Mouse (Mus musculus) fibroblast of lung, adult 2 months (primary cell): ENCODE data around the gene Retreg2.

ENCODE experiments used
- DNase-seq: peaks from one replicate; pipeline ENCODE4 v3.0.0-alpha.2; 2011; ENCODE audit warnings: low read depth

The Retreg2 gene

DNA sequence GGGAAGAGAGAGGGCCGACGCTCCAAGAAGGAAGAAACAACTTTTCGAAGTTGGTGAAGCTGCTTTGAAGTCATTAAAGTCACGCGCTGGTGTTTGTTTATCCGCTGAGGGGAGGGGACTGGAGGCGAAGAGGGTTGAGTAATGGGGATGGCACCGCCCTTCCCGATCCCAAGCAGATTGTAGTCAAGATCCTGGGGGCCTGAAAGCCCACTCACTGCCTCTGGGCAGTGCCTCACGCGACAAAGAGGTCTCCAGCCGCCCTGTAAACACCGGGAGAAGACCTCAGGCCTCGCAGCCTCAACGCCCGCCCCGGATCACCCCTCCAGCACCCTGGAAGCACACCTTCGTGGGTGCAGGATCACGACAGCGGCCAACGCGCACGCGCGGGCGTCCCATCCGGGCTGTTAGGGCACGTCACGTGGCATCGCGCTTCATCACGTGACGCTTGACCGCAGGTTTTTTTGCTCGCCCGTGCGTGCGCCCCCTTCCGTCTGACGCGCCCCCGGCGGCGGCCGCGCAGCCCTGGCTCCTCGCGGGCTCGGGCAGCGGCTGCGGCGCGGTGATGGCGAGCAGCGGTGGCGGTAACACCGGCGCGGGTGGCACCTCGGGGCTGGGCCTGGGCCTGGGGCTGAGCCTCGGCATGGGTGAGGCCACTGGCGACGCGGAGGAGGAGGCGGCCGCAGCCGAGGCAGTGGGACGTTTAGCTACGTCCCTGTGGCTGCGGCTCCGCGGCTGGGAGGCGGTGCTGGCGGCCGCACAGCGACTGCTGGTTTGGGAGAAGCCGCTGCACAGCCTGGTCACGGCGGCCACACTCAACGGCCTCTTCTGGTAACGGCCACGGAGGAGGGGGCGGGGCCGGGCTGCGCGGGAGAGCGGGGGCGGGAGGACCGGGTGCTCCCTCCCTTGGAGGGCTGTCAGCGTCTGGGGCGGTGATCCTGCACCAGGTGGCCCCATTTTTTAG is at the start of gene Retreg2, which contains the start of gene Cnppd1:
Gene Retreg2, plus strand, starts transcription at position 478 of the 961 bp plus-strand sequence.
Gene Cnppd1, minus strand, starts transcription at position 411 of the 961 bp plus-strand sequence.
- DNase-seq: peak; percentile 86

DNA sequence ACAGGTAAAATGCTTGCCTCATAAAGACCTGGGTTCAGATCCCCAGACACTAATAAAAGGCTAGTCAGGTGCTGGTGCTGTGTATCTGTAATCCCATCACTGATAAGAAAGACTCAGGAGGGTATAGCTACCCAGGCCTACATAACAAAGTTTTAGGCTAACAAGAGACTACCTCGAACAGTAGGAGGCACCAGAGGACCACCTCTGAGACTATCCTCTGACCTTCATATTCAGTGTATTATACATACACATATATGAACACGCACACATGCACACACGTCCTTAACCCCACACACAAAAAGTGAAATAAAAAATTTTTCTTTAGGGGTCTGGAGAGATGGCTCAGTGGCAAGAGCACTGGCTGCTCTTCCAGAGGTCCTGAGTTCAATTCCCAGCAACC is 20.4 kb upstream of the Retreg2 start:
- DNase-seq: no peak

DNA sequence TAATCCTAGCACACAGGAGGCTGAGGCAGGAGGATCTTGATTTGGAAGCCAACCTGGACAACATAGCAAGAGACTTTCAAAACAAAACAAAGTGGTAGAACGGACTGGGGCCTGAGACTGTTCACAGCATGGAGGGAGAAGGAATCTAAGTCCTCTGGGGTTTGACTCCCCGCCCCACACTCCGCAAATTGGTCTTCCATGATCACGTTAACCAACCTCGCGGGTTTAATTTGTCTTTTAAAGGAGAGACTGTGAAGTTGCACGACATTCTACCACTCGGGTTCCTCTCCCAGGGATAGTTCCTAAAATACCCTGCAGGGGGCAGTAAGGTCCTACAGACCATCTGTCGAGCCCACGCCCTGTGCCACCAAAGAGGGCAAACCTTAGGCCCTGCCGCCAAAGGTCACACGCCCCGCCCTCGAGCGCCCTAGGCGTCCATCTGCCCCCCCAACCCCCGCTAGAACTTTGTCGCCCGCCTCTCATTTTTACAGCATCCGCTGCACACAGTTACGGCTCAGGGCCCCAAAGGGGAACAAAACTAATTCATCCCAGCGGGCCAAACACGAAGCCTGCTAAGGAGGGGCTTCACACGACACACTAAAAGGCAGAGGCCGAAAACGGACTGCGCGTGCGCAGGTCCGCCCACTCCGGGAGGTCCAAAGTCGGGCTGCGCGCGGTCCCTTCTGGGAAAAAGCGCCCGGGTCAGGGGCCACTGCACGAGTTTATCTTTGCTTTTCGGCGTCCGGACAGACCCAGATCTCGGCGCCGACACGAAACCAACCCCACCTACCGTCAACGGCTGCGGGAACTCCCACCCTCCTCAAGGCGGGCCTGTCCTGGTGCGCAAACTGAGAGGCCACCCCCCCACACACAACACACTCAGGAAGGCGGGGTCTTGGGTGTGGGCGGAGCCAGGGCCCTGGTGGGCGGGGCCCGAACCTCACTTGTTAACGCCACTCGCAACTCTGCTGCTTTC is 17.9 kb upstream of the Retreg2 start, which contains the start of gene Nhej1:
Gene Nhej1, minus strand, starts transcription at position 855 of the 976 bp plus-strand sequence.
- DNase-seq: peak; percentile 88

DNA sequence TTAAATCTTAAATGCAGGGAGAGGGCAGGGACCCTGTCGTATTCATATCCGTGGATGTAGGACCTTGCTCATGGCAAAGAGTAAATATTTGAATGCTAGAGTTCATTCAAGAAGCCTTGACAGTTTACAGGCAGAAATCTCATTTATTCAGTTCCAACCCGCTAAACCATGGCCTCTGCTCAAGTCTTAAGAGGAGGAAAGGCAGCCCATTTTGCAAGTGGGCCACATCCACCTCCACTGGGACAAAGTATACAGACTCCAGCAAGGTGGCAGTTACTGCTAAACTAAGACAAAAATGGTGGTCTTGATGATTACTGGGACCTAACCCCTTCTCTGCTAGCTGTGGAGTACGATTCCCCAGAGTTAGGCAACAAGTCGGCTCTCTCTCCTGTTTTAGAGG is 17.2 kb upstream of the Retreg2 start:
- DNase-seq: no peak

DNA sequence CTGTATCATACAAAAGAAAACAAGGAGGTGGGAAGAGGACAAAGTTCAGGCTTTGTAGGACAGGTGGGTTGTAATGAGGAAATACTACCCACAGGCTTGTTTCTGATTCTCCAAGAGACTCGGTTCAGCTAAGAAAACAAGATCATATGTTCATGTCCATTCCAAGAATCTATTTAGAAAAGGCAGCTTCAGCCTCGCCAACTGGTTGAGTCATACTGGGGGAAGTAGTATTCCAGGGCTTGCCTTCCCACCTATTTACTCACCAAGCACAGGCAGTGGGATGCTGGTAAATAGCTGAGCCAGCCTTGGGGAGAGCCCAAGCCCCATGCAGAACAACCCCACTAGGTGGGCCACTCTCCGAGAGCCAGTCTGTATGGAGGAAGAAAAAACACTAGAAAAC is 13.9 kb upstream of the Retreg2 start:
- DNase-seq: peak; percentile 49

DNA sequence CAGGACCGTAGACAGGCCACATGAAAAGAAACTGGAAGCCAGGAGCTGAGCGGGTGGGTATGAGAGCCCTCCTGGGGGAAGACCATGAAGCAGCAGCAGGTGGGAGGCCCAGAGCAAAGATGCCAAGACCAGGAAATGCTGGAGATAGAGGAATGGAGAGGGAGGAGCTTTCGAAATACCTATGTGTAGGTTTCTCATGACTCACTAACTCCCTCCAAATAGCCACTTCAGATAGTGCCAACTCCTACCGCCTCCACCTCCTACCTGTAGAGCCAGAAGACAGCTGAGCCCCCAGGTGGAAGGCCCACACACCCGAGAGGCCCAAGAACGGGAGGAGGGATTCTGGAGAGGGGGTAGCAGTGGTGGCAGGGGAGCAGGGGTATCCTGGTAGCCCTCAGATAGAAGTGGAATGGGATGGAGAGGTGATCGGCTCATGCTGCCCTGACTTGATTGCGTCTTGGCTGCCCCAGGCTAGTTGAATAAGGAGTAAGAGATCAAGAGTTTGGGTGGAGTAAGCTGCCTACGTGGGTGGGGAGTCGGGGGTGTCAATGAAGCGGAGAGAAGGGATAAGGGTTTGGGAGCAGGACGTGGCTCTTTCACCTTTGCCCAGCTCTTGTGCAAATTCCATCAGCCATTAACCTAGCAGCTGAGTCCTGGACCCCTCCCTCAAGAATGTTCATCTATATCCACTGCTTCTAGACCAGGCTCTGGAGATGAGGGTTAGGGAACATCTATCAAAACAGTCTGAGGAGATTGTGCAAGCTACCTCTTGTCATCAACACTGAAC is 9.0 kb upstream of the Retreg2 start, which contains the start of gene Slc23a3:
Gene Slc23a3, minus strand, starts transcription at position 470 of the 787 bp plus-strand sequence.
- no peak for DNase-seq

DNA sequence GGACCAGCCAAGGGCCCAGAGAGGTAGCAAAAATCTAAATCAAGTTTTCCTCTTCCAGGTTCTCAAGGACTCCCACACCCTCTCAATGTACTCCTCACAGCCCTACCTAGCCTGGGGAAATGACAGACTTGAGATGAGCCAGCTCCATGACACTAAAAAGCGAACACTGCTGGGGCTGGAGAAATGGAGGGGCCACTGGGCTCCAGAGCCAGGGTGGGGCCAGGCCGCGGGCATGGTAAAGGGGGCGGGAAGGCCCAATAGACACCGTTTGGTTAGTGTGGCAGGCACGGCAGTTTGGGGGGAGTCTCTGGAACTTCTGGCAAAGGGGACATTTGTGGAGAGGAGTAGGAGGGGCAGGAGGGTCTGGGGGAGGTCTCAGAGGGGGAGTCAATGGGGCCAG is 6.3 kb upstream of the Retreg2 start:
- DNase-seq: no peak

DNA sequence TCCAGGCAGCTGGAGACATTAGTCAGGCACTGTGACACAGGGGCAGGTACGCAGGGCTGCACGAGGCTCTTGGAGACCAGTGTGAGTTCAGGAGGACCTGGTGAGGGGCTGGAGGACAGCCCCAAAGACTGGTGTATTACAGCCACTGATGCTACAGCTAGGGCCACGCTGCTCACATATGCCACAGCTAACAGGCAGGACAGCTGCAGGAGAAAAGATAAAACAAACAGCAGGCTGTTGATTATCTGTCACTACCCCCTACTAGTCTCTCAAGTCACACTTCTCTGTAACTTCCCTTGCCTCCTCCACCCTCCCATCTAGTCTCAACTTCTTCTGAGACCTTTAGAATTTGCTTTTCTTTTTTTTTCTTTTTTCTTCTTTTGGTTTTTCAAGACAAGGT is 5.8 kb upstream of the Retreg2 start:
- no peak for DNase-seq

DNA sequence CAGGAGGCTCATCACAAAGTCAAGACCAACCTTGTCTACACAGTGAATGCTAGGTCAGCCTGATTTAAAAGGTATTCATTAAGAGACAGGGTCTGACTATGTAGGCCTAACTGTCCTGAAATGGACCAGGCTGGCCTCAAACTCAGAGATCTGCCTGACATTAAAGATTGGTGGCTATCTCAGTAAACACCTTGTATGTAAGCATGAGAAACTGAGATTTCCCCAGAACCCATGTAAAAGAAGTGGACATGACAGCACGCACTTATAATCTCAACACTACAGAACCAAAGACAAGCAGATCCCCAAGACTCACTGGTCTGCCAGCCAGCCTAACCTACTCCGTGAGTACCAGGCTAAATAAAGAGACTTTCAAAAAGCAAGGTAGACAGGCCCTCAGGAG is 4.1 kb upstream of the Retreg2 start:
- no peak for DNase-seq

DNA sequence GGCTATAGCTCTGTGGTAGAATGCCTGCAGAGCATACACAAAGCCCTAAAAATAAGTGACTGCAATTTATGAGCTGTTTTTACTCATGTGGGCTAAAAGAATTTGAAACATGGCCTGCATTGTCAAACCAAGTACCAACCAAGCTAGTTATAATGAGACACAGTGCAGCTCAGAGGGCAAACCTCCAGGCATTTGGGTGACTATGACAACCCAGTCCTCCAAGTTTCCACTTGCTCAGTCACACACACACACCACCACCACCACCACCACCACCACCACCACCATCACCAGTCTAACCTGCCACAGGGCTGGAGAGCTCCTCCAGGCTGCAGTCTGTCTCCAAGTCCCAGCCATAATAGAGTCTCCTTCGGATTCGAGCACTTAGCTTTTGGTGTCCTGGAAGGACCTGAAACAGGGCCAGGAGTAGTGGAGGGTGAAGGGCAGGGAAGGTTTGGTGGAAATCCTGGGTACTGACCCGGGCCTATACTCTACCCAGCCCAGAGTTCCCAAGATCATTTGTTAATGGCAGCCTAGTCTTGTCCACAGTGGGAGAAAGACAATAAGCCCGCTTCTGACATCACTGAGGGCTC is 1.9 kb upstream of the Retreg2 start:
- no peak for DNase-seq

DNA sequence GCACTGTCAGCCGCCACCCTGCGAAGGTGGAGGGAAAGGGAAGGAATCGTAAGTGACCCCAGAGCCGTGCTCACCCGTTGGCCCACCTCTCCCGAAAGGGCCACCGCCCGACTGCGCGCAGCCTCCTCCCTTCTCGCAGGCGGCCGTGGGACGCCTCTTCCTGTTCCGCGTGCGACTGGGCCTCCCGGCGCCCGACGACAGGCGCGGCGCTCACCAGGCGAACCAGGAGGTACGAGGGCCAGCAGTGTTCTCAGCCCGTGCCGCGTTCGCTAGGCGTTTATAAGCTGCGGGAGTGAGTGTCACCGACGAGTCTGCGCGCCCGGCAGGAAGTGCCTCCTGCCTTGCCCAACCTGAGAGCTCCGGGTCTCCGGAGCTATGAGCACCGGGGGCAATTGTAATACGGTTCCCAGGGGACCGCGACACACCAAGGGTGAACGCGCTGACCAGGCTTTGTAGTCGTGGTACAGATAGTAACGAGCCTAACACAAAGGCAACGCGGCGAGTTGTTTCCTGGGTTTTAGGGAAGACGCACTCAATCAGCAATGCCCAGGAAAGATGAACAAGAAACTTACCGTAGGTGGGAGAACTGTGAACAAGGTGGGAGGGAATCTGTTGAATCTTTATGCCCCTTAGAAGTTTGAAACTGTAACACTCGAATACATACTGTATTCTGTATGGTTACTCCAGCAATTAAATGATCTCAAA is 940 bp upstream of the Retreg2 start:
- peak; percentile 34 for DNase-seq

DNA sequence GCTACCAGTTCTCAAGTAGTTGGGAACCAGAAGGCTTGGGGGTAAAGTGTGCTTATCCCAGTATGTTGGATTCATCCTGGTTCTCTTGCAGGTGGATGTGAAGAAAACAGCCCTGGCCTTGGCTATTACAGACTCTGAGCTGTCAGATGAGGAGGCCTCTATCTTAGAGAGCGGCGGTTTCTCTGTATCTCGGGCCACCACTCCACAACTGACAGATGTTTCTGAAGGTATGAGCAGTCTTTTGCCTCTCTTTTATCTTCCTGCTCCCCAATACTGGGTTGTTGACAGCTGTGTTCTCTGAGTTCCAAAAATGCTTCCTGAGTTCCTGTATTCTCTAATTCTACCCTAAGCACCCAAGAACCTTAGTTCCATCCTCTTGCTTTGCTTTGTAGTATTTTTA is 3.0 kb downstream of the Retreg2 start:
- no peak for DNase-seq

DNA sequence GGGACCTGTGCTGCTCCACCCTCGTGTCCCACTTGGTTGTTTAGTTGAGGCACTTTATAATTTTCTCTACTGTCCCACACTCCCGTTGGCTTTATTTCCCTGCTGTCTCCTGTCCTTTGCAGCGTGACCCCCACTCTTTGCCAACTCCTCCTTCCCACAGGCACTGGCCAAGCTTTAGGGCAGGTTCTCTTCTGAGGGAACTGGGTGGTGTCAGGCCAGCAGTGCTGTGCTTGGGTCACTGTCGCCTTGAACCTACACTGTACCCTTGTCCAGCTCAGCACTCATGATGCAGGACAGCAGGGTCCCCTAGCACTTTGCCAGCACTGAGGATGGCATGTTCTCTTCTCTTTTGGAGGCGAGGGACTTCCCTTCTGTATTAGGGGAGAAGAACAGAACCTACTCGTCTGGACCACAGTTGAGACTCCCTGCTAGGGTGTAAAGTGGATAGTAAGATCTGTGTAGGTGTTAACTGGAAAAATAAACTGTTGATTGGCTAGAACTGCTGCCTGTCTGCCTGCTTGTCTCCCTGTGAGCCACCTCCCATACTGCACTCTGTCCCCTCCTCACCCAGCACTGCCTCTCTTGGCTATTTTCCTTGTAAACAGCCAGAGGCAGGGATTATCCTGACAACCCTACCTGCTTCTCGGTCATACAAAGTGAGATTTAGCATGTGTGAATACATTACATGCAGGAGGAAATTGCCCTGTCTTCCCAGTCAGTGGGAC is 5.0 kb downstream of the Retreg2 start:
- DNase-seq: no peak

DNA sequence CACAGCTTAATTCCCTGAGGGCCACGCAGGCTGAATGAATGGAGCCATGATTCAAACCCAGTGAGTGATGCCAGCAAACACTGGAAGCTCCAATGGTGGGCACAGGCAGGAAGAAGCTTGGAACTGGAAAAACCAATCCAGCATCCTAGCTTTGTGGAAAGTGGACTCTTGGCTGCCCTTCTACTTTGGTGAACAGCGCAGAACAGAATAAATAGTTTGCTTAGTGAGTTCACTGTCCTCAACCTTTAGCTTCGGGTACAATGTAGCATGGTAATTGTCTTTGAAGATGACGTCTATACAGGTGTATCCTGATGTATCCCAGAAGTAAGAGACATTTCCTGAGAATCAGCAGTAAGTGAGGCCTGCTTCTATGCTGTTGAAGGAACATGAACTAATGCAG is 6.1 kb downstream of the Retreg2 start:
- no peak for DNase-seq

DNA sequence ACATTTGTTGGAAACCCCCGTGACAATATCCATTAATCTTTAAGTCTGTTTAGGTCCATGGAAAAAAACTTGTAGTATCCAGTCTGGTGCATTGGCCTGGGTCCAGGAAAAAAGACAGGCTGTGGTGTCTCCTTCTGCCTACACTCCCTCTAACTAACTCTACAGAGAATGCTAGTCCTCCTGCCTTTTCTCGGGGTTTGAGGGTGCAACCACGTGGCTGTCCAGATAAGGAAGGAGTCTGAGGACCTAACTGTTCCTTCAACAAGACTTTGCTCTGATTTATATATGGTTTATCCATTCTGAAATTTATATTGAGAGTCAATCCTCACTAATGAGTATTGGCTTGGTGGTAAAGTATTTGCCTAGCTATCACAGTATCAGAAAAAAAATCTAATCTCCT is 13.3 kb downstream of the Retreg2 start:
- no peak for DNase-seq

DNA sequence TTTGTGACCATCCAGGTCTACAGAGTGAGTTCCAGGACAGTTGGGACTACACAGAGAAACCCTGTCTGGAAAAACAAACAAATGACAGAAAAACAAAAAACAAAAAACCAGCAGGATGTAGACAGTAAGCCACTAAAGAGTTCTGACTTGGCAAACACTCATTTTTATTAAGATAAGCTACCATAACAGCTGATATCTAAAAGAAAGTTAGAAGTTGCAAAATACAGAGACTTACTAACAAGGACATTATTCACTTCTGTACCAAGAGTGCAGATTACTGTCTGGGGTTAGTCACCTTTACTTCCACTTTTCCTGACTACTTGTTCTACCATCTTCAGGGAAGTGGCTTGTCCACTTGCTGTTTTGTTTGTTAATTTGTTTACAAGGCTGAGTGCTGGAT is 16.4 kb downstream of the Retreg2 start:
- no peak for DNase-seq

DNA sequence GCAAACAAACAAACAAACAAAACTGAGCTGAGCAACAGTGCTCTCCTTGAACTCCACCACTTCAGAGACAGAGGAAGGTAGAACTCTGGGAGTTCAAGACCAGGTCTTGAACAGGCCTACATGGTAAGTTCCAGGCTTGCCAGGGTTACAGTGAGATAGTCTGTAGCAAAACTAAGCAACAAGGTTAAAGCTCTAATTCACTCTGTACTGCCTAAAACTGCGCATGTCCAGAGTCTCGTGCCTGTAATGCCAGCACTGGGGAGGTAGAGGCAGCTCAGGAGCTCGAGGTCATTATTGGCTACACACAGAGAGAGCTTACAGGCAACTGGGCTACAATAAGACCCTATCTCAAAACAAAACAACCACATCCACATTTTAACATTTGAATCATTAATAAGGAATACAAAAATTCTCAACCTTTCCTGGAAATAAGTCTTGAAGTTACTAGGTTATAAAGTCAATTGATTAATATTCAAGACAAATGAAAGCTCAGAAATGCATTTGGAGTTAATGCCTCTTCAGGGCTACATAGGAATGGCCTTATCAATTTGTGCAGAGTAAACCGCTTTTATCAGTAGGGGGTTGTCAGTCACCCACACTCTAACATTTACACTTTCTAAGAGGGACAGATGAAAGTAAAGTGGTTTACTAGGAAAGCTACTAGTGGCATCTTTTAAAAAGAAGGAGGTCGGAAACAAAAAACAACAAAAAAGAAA is 17.1 kb downstream of the Retreg2 start:
- no peak for DNase-seq

DNA sequence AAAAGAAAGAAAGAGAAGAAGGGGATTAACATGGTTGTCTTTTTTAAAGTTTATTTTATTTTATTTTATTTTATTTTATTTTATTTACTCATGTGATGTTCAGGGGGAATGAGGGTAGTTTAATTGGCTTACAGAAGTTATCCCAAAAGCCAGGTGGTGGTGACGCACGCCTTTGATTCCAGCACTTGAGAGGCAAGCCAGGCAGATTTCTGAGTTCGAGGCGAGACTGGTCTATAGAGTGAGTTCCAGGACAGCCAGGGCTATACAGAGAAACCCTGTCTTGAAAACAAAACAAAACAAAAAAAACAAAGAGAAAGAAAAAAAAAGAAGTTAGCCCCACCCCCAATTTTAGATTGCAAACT is 17.7 kb downstream of the Retreg2 start:
- no peak for DNase-seq

DNA sequence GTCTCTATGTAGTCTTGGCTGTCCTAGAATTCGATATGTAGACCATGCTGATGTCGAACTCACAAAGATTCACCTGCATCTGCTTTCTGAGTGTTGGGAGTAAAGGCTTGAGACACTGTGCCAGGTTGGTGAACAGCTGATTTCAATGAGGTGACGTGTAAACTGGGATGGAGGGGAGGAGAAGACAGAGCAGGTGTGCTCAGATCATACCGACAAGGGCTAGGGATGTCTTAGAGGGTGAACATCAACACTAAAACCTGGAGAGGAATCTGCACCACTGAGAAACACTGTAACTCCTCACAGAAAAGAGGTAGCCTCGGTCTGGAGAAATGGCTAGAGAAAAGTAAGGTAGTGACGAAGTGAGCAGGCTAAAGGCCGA is 25.5 kb downstream of the Retreg2 start:
- no peak for DNase-seq
